Mouse (Mus musculus) effector memory CD4-positive, alpha-beta T cell, adult 5 months (primary cell): ENCODE measurements around the gene Gm49321. TPM values are rescaled to one million over a fixed set of nuclear protein-coding genes. Genes with fewer than 3 reads are reported as not detected.

ENCODE experiments used
- polyA plus RNA-seq: library from polyadenylated mRNA; unstranded; fragments of 100-300 nt; shearing (Covaris generic); gene quantifications from one replicate; pipeline ENCODE4 v1.2.1, GENCODE M21; 2017

Gene Gm49321
- polyA plus RNA-seq, result 54.2 TPM

GRCm38 (mm10) chr12:73937353-73937752 is at the start of gene Gm49321:
TSS of gene Gm49321 (plus strand) at chr12:73937653.

GRCm38 (mm10) chr12:73964291-73965281 is 27.1 kb downstream of the Gm49321 start, which contains the start of gene Snapc1:
TSS of gene Snapc1 (plus strand) at chr12:73964481.

GRCm38 (mm10) chr12:73997297-73998127 is 60.1 kb downstream of the Gm49321 start, which contains the start of gene Syt16:
TSS of gene Syt16 (plus strand) at chr12:73997661.

Other genes with a start within 250 kb of the Gm49321 start
- gene Hif1a, start 36.3 kb upstream of the Gm49321 start, polyA plus RNA-seq, result 547 TPM
- gene Snapc1, start 26.8 kb downstream of the Gm49321 start, polyA plus RNA-seq, result 67.8 TPM
- gene Syt16, start 60.0 kb downstream of the Gm49321 start, polyA plus RNA-seq, result not detected